ENCODE assay signal across 8 mouse cellular contexts in genomic region chr16:94370173-94370914, GRCm38 (mm10). TPM values are rescaled to one million over a fixed set of nuclear protein-coding genes. Genes with fewer than 3 reads are reported as not detected.
DNase-seq lines count a peak whose midpoint lies in the region; ATAC-seq lines count a peak whose summit lies in the region.

TSS of gene Ttc3 (plus strand) at chr16:94370618.

- peaks cover 40% of the 10 kb centered on the region for H3K4me1 ChIP-seq in hindbrain, embryonic 13.5 days (replicated peaks)

- H3K4me2 ChIP-seq in hindbrain, embryonic 13.5 days: peak within 1 kb of the TSS; percentile 74

- H3K9me3 ChIP-seq in hindbrain, embryonic 13.5 days: no peaks in the 10 kb centered on the region

- H3K27ac ChIP-seq in hindbrain, embryonic 13.5 days: peak within 1 kb of the TSS; percentile 100

- under 1% methylated on average over 77 of the region's 79 CpGs for WGBS in hindbrain, embryonic 13.5 days

- peak within 1 kb of the TSS; percentile 99 for H3K9ac ChIP-seq in hindbrain, embryonic 13.5 days

- DNase-seq in NIH3T3 (ENCODE audit: low read depth): peak; percentile 96
- DNase-seq in cerebellum, postnatal 10 days: peak; percentile 99
- peak; percentile 93 to 95 for DNase-seq in frontal cortex, postnatal 14 days (ENCODE audit: low spot score in 2 of 2)
- DNase-seq in layer of hippocampus, postnatal 25 days (ENCODE audit: extremely low spot score in 1 of 2, low spot score in 1 of 2): peak; percentile 93 to 97
- peak; percentile 92 for DNase-seq in lung, postnatal 25 days (ENCODE audit: low spot score)
- DNase-seq in retina, embryonic 14.5 days (ENCODE audit: low spot score): peak; percentile 98
- DNase-seq in thymus, postnatal 4 days: peak; percentile 98

- H3K27me3 ChIP-seq in hindbrain, embryonic 13.5 days: no peaks in the 10 kb centered on the region

- ATAC-seq in hindbrain, embryonic 13.5 days (ENCODE audit: low FRiP score): peak; percentile 82

- H3K4me3 ChIP-seq in hindbrain, embryonic 13.5 days: peak within 1 kb of the TSS; percentile 89

- H3K36me3 ChIP-seq in hindbrain, embryonic 13.5 days: peaks cover 4% of the 10 kb centered on the region; the same call in 1 of the 2 replicates

RNA-seq across cellular contexts. Expression of gene Ttc3, which starts in this region (rescaled TPM):
- 848 and 849 TPM in 2 replicates for polyA plus RNA-seq in hindbrain, embryonic 13.5 days (2015; fragmentation: Nextera tagmentation; extraction: Ambion mirVana)
- 100 to 1,000 TPM; 750 to 824 TPM for total RNA-seq in layer of hippocampus, postnatal 25 days (2021)

Comparison
In these comparisons a context has a peak if more than half of its experiments do, and no peak if none do; other contexts are left out.
1. Peak in every context shown above with its lines: DNase-seq, ATAC-seq, H3K4me3 ChIP-seq and H3K27ac ChIP-seq.